Mouse (Mus musculus) lung, adult 2 months (tissue): ENCODE data around the gene Erbin.

Source experiments
- CTCF ChIP-seq: fragments of 200-500 bp; IDR thresholded peaks from 2 replicates; pipeline ENCODE4 v1.5.1; 2011; ENCODE audit warnings: mild to moderate bottlenecking, low read length, control low read depth; ENCODE audit not compliant: insufficient read depth
- POLR2A ChIP-seq: fragments of 200-500 bp; IDR thresholded peaks from 2 replicates; pipeline ENCODE4 v1.6.1; 2011; ENCODE audit warnings: low read depth, mild to moderate bottlenecking, control low read depth, low read length, borderline replicate concordance; ENCODE audit errors: extremely low read depth

DNA sequence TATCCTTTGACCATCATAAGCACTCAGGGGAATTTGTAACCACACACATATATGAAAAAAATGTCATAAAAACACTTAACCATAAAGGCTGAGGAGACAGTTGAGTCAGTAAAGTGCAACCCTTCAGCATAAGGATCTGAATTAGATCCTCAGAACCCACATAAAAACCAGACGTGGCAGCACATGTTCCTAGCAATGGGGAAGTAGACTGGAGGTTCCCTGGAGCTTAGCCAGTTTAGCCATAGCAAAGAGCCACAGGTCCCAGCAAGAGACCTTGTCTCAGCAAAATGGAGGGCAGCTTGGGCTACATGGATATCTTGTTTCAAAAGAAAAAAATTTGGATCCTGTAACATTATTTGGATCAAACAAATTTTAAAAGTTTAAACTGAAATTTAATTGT lies 20.3 kb downstream of the Erbin start:
- TF ChIP-seq POLR2A, result no peak
- no peak for TF ChIP-seq CTCF
